Mouse (Mus musculus) limb, embryonic 13.5 days (tissue): ENCODE results near the gene Rfx4. TPM values are rescaled to one million over a fixed set of nuclear protein-coding genes. Genes with fewer than 3 reads are reported as not detected.

Experiments used
- ATAC-seq: fragments of 200-750 bp; cut with Nextera tagmentation; 2 replicates; pipeline ENCODE4 v1.8.0; 2017; ENCODE audit warnings: low read depth, moderate number of reproducible peaks, moderate TSS enrichment; ENCODE audit not compliant: low FRiP score
- H3K27ac ChIP-seq: fragments of 300-500 bp; sonication (generic); 2 replicates; pipeline ENCODE4 v1.5.1; 2015; ENCODE audit warnings: inconsistent platforms, mild to moderate bottlenecking, moderate library complexity
- H3K27me3 ChIP-seq: fragments of 300-500 bp; sonication (generic); 2 replicates; pipeline ENCODE4 v1.6.1; 2015; ENCODE audit warnings: mild to moderate bottlenecking, inconsistent platforms
- H3K36me3 ChIP-seq: fragments of 300-500 bp; sonication (generic); 2 replicates; pipeline ENCODE4 v1.6.1; 2015; ENCODE audit warnings: inconsistent platforms, mild to moderate bottlenecking, moderate library complexity
- H3K4me1 ChIP-seq: fragments of 300-500 bp; sonication (generic); 2 replicates; pipeline ENCODE4 v1.6.1; 2015; ENCODE audit warnings: inconsistent platforms
- H3K4me2 ChIP-seq: fragments of 300-500 bp; sonication (generic); replicated peaks from 2 replicates; pipeline ENCODE4 v1.6.1; 2015; ENCODE audit warnings: inconsistent platforms, mild to moderate bottlenecking, moderate library complexity
- H3K4me3 ChIP-seq: fragments of 300-500 bp; sonication (generic); 2 replicates; pipeline ENCODE4 v1.5.1; 2015; ENCODE audit warnings: moderate library complexity, mild to moderate bottlenecking, inconsistent platforms
- H3K9ac ChIP-seq: fragments of 300-500 bp; sonication (generic); 2 replicates; pipeline ENCODE4 v1.6.1; 2015; ENCODE audit warnings: mild to moderate bottlenecking, inconsistent platforms
- H3K9me3 ChIP-seq: fragments of 300-500 bp; sonication (generic); 2 replicates; pipeline ENCODE4 v1.6.1; 2016; ENCODE audit warnings: inconsistent platforms
- WGBS: fragments of 180-500 bp; shearing (Covaris S2); methylation state at CpG from one replicate; pipeline ENCODE4 v1.1.7; 2015; 5-methylcytosine and 5-hydroxymethylcytosine counted together
- polyA plus RNA-seq: library from polyadenylated mRNA; unstranded; fragments of >200 nt; fragmentation: Nextera tagmentation; extraction: Ambion mirVana; gene quantifications from 2 replicates; pipeline ENCODE4 v1.2.1, GENCODE M21; 2015

The Rfx4 gene
- polyA plus RNA-seq, 1 experiment from 2014 or later, result 0.55 TPM

DNA sequence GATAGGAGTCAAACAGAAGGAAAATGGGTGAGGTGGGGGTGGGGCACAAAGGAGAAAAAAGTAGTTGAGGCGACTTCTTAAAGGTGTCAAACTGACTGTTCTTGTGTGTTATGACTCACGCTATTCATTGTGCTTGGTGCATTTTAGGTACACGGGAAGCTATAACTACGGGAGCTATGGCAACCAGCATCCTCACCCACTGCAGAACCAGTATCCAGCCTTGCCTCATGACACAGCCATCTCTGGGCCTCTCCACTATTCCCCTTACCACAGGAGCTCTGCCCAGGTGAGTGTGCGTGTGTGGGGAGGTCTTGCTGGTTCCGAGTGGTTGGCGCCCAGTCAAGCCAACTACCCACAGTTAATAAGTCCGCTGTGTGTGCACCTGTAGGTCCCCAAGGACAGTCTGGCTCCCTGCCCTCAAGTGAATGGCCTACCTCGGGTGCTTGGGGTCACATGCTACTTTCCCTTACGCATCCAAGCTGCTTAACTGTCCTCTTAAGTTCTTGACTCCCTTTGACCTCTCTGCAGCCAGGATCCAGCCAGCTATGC is 140.0 kb downstream of the Rfx4 start:
- H3K9me3 ChIP-seq, result no peaks in the 10 kb centered on the region
- no peak overlapping the region for H3K9ac ChIP-seq
- H3K4me3 ChIP-seq, result no peak overlapping the region
- H3K27me3 ChIP-seq, result no peaks in the 10 kb centered on the region
- WGBS, result 90% methylated on average over 10 of the region's 10 CpGs
- no peak overlapping the region for H3K4me2 ChIP-seq
- no peak for ATAC-seq
- H3K36me3 ChIP-seq, result no peaks in the 10 kb centered on the region
- no peak overlapping the region for H3K27ac ChIP-seq
- peaks cover 11% of the 10 kb centered on the region; the same call in 1 of the 2 replicates for H3K4me1 ChIP-seq

- H3K27ac ChIP-seq, result no peak overlapping the region
- H3K27me3 ChIP-seq, result no peaks in the 10 kb centered on the region
- H3K4me1 ChIP-seq, result peaks cover 11% of the 10 kb centered on the region; the same call in 1 of the 2 replicates
- no peaks in the 10 kb centered on the region for H3K9me3 ChIP-seq
- H3K9ac ChIP-seq, result no peak overlapping the region
- H3K36me3 ChIP-seq, result no peaks in the 10 kb centered on the region
- no peak for ATAC-seq
- H3K4me3 ChIP-seq, result no peak overlapping the region
- WGBS, result 69% methylated on average over 9 of the region's 9 CpGs
- no peak overlapping the region for H3K4me2 ChIP-seq
These were observed 141.4 kb downstream of the Rfx4 start for GRCm38 (mm10) chr10:84896941-84897930.

GRCm38 (mm10) chr10:84898144-84898979 is 142.5 kb downstream of the Rfx4 start:
- H3K36me3 ChIP-seq, result no peaks in the 10 kb centered on the region
- no peak overlapping the region for H3K9ac ChIP-seq
- no peaks in the 10 kb centered on the region for H3K9me3 ChIP-seq
- no peaks in the 10 kb centered on the region for H3K27me3 ChIP-seq
- H3K27ac ChIP-seq, result no peak overlapping the region; the same call in 1 of the 2 replicates
- ATAC-seq, result no peak
- H3K4me2 ChIP-seq, result no peak overlapping the region
- no peak overlapping the region for H3K4me3 ChIP-seq
- peaks cover 14% of the 10 kb centered on the region for H3K4me1 ChIP-seq
- 64% methylated on average over 3 of the region's 3 CpGs for WGBS

DNA sequence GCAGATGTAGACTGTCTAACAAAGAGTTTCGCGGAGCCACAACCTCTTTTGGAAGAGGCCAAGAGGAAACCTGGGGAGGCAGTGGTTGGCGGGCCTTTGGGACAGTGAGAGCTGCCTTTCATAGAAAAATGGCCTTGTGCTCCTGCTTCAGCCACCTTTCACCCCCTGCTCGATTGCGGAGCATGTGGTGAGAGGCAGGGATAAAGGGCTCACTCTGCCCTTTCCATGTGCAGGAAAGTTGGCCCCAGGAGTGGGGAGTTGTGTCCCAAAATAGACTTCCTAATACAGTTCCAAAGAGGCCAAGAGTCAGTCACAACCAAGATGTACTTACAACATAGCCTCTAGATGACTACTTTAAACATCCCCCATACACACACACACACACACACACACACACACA is 145.8 kb downstream of the Rfx4 start:
- Histone ChIP-seq H3K27me3 (no peaks in the 10 kb centered on the region), H3K36me3 (no peaks in the 10 kb centered on the region), H3K4me1 (peaks cover 22% of the 10 kb centered on the region), H3K27ac (no peak overlapping the region), H3K9me3 (no peaks in the 10 kb centered on the region), H3K9ac (no peak overlapping the region), H3K4me2 (no peak overlapping the region), H3K4me3 (no peak overlapping the region)
- no peak for ATAC-seq
- WGBS, result 75% methylated on average over 5 of the region's 5 CpGs

DNA sequence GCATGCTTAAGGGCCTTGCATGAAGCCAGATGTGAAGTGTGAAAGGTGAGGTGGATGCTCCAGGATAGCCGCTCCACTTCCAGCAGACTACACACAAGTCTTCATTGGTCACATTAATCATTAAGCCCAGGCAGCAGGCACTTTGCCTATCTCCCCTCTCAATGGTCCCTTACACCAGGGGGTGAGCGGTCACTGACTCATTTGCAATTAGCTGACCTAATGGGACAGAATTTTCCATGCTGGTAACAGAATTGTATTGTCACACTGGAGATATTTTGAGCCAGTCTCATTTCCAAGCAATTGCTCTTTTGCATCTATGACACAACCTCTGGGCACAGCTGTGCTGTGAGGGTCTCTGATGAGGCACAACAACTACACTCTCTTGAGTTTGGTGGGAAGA is 146.4 kb downstream of the Rfx4 start:
- H3K4me2 ChIP-seq, result no peak overlapping the region
- ATAC-seq, result no peak
- no peaks in the 10 kb centered on the region for H3K27me3 ChIP-seq
- 89% methylated on average over 2 of the region's 2 CpGs for WGBS
- H3K9me3 ChIP-seq, result no peaks in the 10 kb centered on the region
- peak overlapping the region; percentile 6; the same call in 1 of the 2 replicates for H3K27ac ChIP-seq
- H3K9ac ChIP-seq, result no peak overlapping the region
- peaks cover 22% of the 10 kb centered on the region for H3K4me1 ChIP-seq
- H3K36me3 ChIP-seq, result no peaks in the 10 kb centered on the region
- no peak overlapping the region for H3K4me3 ChIP-seq

DNA sequence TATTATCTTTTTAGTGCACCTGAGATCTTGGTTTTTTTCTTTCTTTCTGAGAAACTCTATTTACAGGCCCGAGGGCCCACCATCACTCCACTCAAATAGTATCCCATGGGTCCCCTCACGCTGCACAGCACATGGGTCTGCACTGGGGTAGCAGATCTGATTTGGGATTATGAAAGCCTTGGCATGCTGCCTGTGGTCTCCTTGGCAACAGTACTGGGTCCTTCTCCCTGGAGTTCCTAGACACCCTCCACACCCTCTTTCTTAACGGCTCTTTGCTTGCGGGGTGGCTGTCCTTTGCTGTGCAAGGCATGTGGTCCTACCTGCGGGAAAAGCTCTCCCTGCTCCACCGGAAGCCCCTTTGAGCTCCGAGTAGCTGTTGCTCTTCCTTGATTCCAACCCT is 147.4 kb downstream of the Rfx4 start:
- H3K4me1 ChIP-seq, result peaks cover 15% of the 10 kb centered on the region
- H3K36me3 ChIP-seq, result no peaks in the 10 kb centered on the region
- H3K9me3 ChIP-seq, result no peaks in the 10 kb centered on the region
- 45% methylated on average over 7 of the region's 7 CpGs for WGBS
- no peak overlapping the region for H3K27ac ChIP-seq
- no peak for ATAC-seq
- H3K4me3 ChIP-seq, result no peak overlapping the region
- H3K9ac ChIP-seq, result no peak overlapping the region
- H3K27me3 ChIP-seq, result no peaks in the 10 kb centered on the region
- H3K4me2 ChIP-seq, result peak overlapping the region; percentile 26

- Histone ChIP-seq H3K4me2 (peak overlapping the region; percentile 26), H3K9me3 (no peaks in the 10 kb centered on the region), H3K4me3 (no peak overlapping the region), H3K4me1 (peaks cover 12% of the 10 kb centered on the region), H3K27ac (no peak overlapping the region), H3K36me3 (no peaks in the 10 kb centered on the region), H3K9ac (no peak overlapping the region), H3K27me3 (no peaks in the 10 kb centered on the region)
- ATAC-seq, result no peak
- 14% methylated on average over 5 of the region's 5 CpGs for WGBS
These were observed 147.9 kb downstream of the Rfx4 start for GRCm38 (mm10) chr10:84903742-84904141.

GRCm38 (mm10) chr10:84906895-84907294 is 151.0 kb downstream of the Rfx4 start:
- peaks cover 12% of the 10 kb centered on the region for H3K4me1 ChIP-seq
- H3K27ac ChIP-seq, result no peak overlapping the region
- no peaks in the 10 kb centered on the region for H3K36me3 ChIP-seq
- 73% methylated on average over 9 of the region's 9 CpGs for WGBS
- no peaks in the 10 kb centered on the region for H3K27me3 ChIP-seq
- H3K4me2 ChIP-seq, result no peak overlapping the region
- no peak for ATAC-seq
- H3K4me3 ChIP-seq, result no peak overlapping the region
- H3K9me3 ChIP-seq, result no peaks in the 10 kb centered on the region
- no peak overlapping the region for H3K9ac ChIP-seq

DNA sequence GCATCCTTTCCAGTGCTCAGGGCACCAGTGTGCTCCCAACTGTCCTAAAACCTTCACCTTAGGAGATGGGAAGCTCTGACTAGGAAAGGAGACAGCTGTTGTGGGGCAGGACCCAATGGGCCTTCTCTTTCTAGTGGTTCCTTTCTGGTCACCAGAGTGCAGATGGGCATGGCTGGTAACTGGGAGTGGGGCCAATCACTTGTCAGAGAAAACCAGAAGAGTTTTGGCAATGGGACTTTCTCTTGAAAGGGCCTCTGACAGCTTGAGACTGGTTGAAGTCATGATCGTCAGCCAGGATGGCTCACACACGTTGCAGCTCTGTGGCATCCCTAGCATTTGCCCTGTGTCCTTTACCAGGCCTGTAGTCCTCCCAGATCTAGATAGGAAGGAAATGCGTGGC is 152.1 kb downstream of the Rfx4 start:
- H3K27ac ChIP-seq, result no peak overlapping the region
- no peak overlapping the region for H3K4me3 ChIP-seq
- H3K9ac ChIP-seq, result no peak overlapping the region
- H3K4me2 ChIP-seq, result no peak overlapping the region
- no peaks in the 10 kb centered on the region for H3K36me3 ChIP-seq
- ATAC-seq, result no peak
- H3K9me3 ChIP-seq, result no peaks in the 10 kb centered on the region
- 89% methylated on average over 3 of the region's 3 CpGs for WGBS
- H3K27me3 ChIP-seq, result no peaks in the 10 kb centered on the region
- H3K4me1 ChIP-seq, result peaks cover 12% of the 10 kb centered on the region

- H3K4me3 ChIP-seq, result no peak overlapping the region
- no peak overlapping the region for H3K4me2 ChIP-seq
- ATAC-seq, result no peak
- 84% methylated on average over 3 of the region's 3 CpGs for WGBS
- H3K27ac ChIP-seq, result no peak overlapping the region
- H3K4me1 ChIP-seq, result peaks cover 7% of the 10 kb centered on the region
- H3K9me3 ChIP-seq, result no peaks in the 10 kb centered on the region
- no peaks in the 10 kb centered on the region for H3K36me3 ChIP-seq
- no peaks in the 10 kb centered on the region for H3K27me3 ChIP-seq
- no peak overlapping the region for H3K9ac ChIP-seq
These were observed 152.6 kb downstream of the Rfx4 start for GRCm38 (mm10) chr10:84908471-84908870.

GRCm38 (mm10) chr10:84909021-84909801 is 153.3 kb downstream of the Rfx4 start:
- no peaks in the 10 kb centered on the region for H3K27me3 ChIP-seq
- H3K27ac ChIP-seq, result no peak overlapping the region
- no peaks in the 10 kb centered on the region for H3K36me3 ChIP-seq
- no peak overlapping the region for H3K4me2 ChIP-seq
- 79% methylated on average over 17 of the region's 17 CpGs for WGBS
- no peaks in the 10 kb centered on the region for H3K4me1 ChIP-seq
- ATAC-seq, result no peak
- no peak overlapping the region for H3K9ac ChIP-seq
- H3K9me3 ChIP-seq, result no peaks in the 10 kb centered on the region
- H3K4me3 ChIP-seq, result no peak overlapping the region
